Mouse (Mus musculus): ENCODE data around the gene Vmn1r159. TPM values are rescaled to one million over a fixed set of nuclear protein-coding genes. Genes with fewer than 3 reads are reported as not detected.
"Not testable (repeated sequence)": the region's sequence is repeated elsewhere in the genome, so short reads cannot be mapped to it uniquely, and the experiment has no call there.

The Vmn1r159 gene
- not detected in 2 replicates for total RNA-seq (2021)
- long read RNA-seq, result 0 reads

GRCm38 (mm10) chr7:22843505-22843904 is at the start of gene Vmn1r159:
Gene Vmn1r159, minus strand, starts transcription at chr7:22843605.
- not testable (repeated sequence) for DNase-seq

- DNase-seq, result not testable (repeated sequence)
Measured at GRCm38 (mm10) chr7:22870924-22871323, 27.5 kb upstream of the Vmn1r159 start, which contains the start of gene Vmn1r160. Gene Vmn1r160, plus strand, starts transcription at chr7:22871224.

Other genes starting within 250 kb of the Vmn1r159 start
- not detected in 2 replicates for gene Vmn1r155, start 185.6 kb downstream of the Vmn1r159 start, total RNA-seq (2021)
- not detected in 2 replicates for gene Gm8693, start 151.3 kb downstream of the Vmn1r159 start, total RNA-seq (2021)
- not detected in 2 replicates for gene Gm4567, start 123.9 kb downstream of the Vmn1r159 start, total RNA-seq (2021)
- not detected in 2 replicates for gene Vmn1r157, start 81.9 kb downstream of the Vmn1r159 start, total RNA-seq (2021)
- gene Vmn1r158, start 52.8 kb downstream of the Vmn1r159 start, total RNA-seq (2021), result not detected in 2 replicates
- gene Vmn1r160, start 27.6 kb upstream of the Vmn1r159 start, total RNA-seq (2021), result not detected in 2 replicates
- gene Gm4214, start 141.1 kb upstream of the Vmn1r159 start, total RNA-seq (2021), result not detected in 2 replicates
- not detected in 2 replicates for gene Gm4216, start 176.3 kb upstream of the Vmn1r159 start, total RNA-seq (2021)
- gene Vmn1r163, start 211.9 kb upstream of the Vmn1r159 start, total RNA-seq (2021), result not detected in 2 replicates
- not detected in 2 replicates for gene Gm8720, start 223.9 kb upstream of the Vmn1r159 start, total RNA-seq (2021)

All from adrenal gland, postnatal 25 days (tissue).